Mouse (Mus musculus) embryonic fibroblast, embryonic 13.5 days (primary cell): ENCODE measurements around the gene Capn8. TPM values are rescaled to one million over a fixed set of nuclear protein-coding genes. Genes with fewer than 3 reads are reported as not detected.
A peak's percentile ranks its signal among the peaks of the same experiment; 100 is the strongest.

Experiments used
- H3K27ac ChIP-seq: 2 replicates; pipeline ENCODE4 v1.5.1; 2012; ENCODE audit warnings: low read length, control low read depth, inconsistent platforms; ENCODE audit not compliant: insufficient read depth
- H3K4me1 ChIP-seq: 2 replicates; pipeline ENCODE4 v1.6.1; 2011; ENCODE audit warnings: low read length; ENCODE audit not compliant: control insufficient read depth, insufficient read depth
- H3K4me3 ChIP-seq: 2 replicates; pipeline ENCODE4 v1.5.1; 2011; ENCODE audit warnings: mild to moderate bottlenecking, control low read depth, low read length; ENCODE audit not compliant: insufficient read depth
- CTCF ChIP-seq: IDR thresholded peaks from 2 replicates; pipeline ENCODE4 v1.5.1; 2011; ENCODE audit warnings: mild to moderate bottlenecking, control low read depth, low read length, moderate library complexity, borderline replicate concordance; ENCODE audit not compliant: insufficient read depth
- POLR2A ChIP-seq: IDR thresholded peaks from 2 replicates; pipeline ENCODE4 v1.6.1; 2011; ENCODE audit warnings: low read depth, mild to moderate bottlenecking, control low read depth, low read length, moderate library complexity
- polyA plus RNA-seq: library from polyadenylated mRNA; stranded (reverse); fragments of >200 nt; gene quantifications from 2 replicates; pipeline ENCODE4 v1.2.4, GENCODE M21; 2011; ENCODE audit warnings: low read depth; ENCODE audit not compliant: missing spikeins, insufficient read length

The Capn8 gene
- polyA plus RNA-seq, 1 experiment, result not detected

GRCm38 (mm10) chr1:182522961-182523360 is 41.8 kb upstream of the Capn8 start:
- Histone ChIP-seq H3K27ac (no peak overlapping the region), H3K4me1 (peaks cover 27% of the 10 kb centered on the region), H3K4me3 (no peak overlapping the region)
- TF ChIP-seq POLR2A, result no peak
- no peak for TF ChIP-seq CTCF

- no peak overlapping the region for H3K27ac ChIP-seq
- peaks cover 27% of the 10 kb centered on the region for H3K4me1 ChIP-seq
- TF ChIP-seq CTCF, result no peak
- TF ChIP-seq POLR2A, result no peak
- H3K4me3 ChIP-seq, result no peak overlapping the region
These were observed 41.1 kb upstream of the Capn8 start for GRCm38 (mm10) chr1:182523692-182524091.

GRCm38 (mm10) chr1:182525601-182526000 is 39.2 kb upstream of the Capn8 start:
- TF ChIP-seq CTCF (no peak), POLR2A (no peak)
- no peak overlapping the region for H3K27ac ChIP-seq
- H3K4me3 ChIP-seq, result no peak overlapping the region
- peaks cover 18% of the 10 kb centered on the region for H3K4me1 ChIP-seq

- Histone ChIP-seq H3K4me1 (peaks cover 11% of the 10 kb centered on the region), H3K27ac (peak overlapping the region; percentile 87), H3K4me3 (no peak overlapping the region)
- TF ChIP-seq CTCF (no peak), POLR2A (peak; percentile 25; the same call in 1 of the 2 replicates)
These were observed 37.5 kb upstream of the Capn8 start for GRCm38 (mm10) chr1:182527261-182527766.

- Histone ChIP-seq H3K4me1 (peaks cover 11% of the 10 kb centered on the region), H3K4me3 (no peak overlapping the region), H3K27ac (peak overlapping the region; percentile 93)
- TF ChIP-seq POLR2A, result peak; percentile 63; the same call in 1 of the 2 replicates
- TF ChIP-seq CTCF, result no peak
These were observed 36.6 kb upstream of the Capn8 start for GRCm38 (mm10) chr1:182527921-182528858.

- no peak overlapping the region for H3K4me3 ChIP-seq
- no peak overlapping the region for H3K27ac ChIP-seq
- TF ChIP-seq CTCF, result no peak
- TF ChIP-seq POLR2A, result no peak
- 0 out of 2 replicates have a peak, but pooled peaks cover 1% of the 10 kb centered on the region for H3K4me1 ChIP-seq
These were observed 31.2 kb upstream of the Capn8 start for GRCm38 (mm10) chr1:182533583-182533982.

- H3K27ac ChIP-seq, result no peak overlapping the region
- no peak for TF ChIP-seq CTCF
- TF ChIP-seq POLR2A, result no peak
- H3K4me1 ChIP-seq, result 0 out of 2 replicates have a peak, but pooled peaks cover under 1% of the 10 kb centered on the region
- H3K4me3 ChIP-seq, result no peak overlapping the region
These were observed 29.7 kb upstream of the Capn8 start for GRCm38 (mm10) chr1:182535080-182535481.

- Histone ChIP-seq H3K27ac (no peak overlapping the region), H3K4me1 (peaks cover 12% of the 10 kb centered on the region), H3K4me3 (peak overlapping the region; percentile 5; the same call in 1 of the 2 replicates)
- TF ChIP-seq POLR2A (peak; percentile 36; the same call in 1 of the 2 replicates), CTCF (no peak)
These were observed 25.5 kb upstream of the Capn8 start for GRCm38 (mm10) chr1:182539023-182539940.

GRCm38 (mm10) chr1:182542110-182542509 is 22.7 kb upstream of the Capn8 start:
- Histone ChIP-seq H3K4me3 (no peak overlapping the region), H3K4me1 (peaks cover 12% of the 10 kb centered on the region), H3K27ac (no peak overlapping the region)
- TF ChIP-seq CTCF, result no peak
- TF ChIP-seq POLR2A, result no peak
